Mouse (Mus musculus) liver, embryonic 11.5 days (tissue): Measurements from ENCODE around the gene Fgfr2. TPM values are rescaled to one million over a fixed set of nuclear protein-coding genes. Genes with fewer than 3 reads are reported as not detected.

ENCODE experiments used
- ATAC-seq: fragments of 200-750 bp; cut with Nextera tagmentation; replicated peaks from 2 replicates; pipeline ENCODE4 v1.8.0; 2017; ENCODE audit warnings: moderate number of reproducible peaks, mild to moderate bottlenecking, moderate TSS enrichment, moderate library complexity; ENCODE audit not compliant: low FRiP score
- DNase-seq: peaks from one replicate; pipeline ENCODE4 v3.0.0-alpha.2; 2017; ENCODE audit warnings: low spot score
- H3K27ac ChIP-seq: fragments of 300-500 bp; sonication (generic); 2 replicates; pipeline ENCODE4 v1.5.1; 2014; ENCODE audit warnings: mild to moderate bottlenecking, low read depth, low read length, control low read depth
- H3K27me3 ChIP-seq: fragments of 300-500 bp; sonication (generic); replicated peaks from 2 replicates; pipeline ENCODE4 v1.6.1; 2014; ENCODE audit warnings: low read length, mixed read lengths; ENCODE audit not compliant: control insufficient read depth, insufficient read depth
- H3K36me3 ChIP-seq: fragments of 300-500 bp; sonication (generic); 2 replicates; pipeline ENCODE4 v1.6.1; 2014; ENCODE audit warnings: mild to moderate bottlenecking, low read length, moderate library complexity, mixed read lengths; ENCODE audit not compliant: control insufficient read depth, insufficient read depth
- H3K4me1 ChIP-seq: fragments of 300-500 bp; sonication (generic); replicated peaks from 2 replicates; pipeline ENCODE4 v1.6.1; 2014; ENCODE audit warnings: low read length, mixed read lengths; ENCODE audit not compliant: control insufficient read depth, insufficient read depth
- H3K4me2 ChIP-seq: fragments of 300-500 bp; sonication (generic); 2 replicates; pipeline ENCODE4 v1.6.1; 2014; ENCODE audit warnings: mild to moderate bottlenecking, control low read depth, moderate library complexity
- H3K4me3 ChIP-seq: fragments of 300-500 bp; sonication (generic); 2 replicates; pipeline ENCODE4 v1.5.1; 2014; ENCODE audit warnings: low read depth, low read length, control low read depth
- H3K9ac ChIP-seq: fragments of 300-500 bp; sonication (generic); 2 replicates; pipeline ENCODE4 v1.6.1; 2014; ENCODE audit warnings: low read depth, low read length, control low read depth
- H3K9me3 ChIP-seq: fragments of 300-500 bp; sonication (generic); 2 replicates; pipeline ENCODE4 v1.6.1; 2016; ENCODE audit warnings: low read length, inconsistent platforms, mixed read lengths; ENCODE audit not compliant: control insufficient read depth
- WGBS: fragments of 180-500 bp; shearing (Covaris S2); extraction: QIAGEN DNeasy Blood & Tissue Kit; methylation state at CpG from one replicate; pipeline ENCODE4 v1.1.7; 2014; 5-methylcytosine and 5-hydroxymethylcytosine counted together
- polyA plus RNA-seq: library from polyadenylated mRNA; unstranded; fragments of >200 nt; fragmentation: Nextera tagmentation; extraction: Ambion mirVana; gene quantifications from 2 replicates; pipeline ENCODE4 v1.2.1, GENCODE M21; 2014

The Fgfr2 gene
- polyA plus RNA-seq, 1 experiment from 2014 or later = 32.6 TPM

DNA sequence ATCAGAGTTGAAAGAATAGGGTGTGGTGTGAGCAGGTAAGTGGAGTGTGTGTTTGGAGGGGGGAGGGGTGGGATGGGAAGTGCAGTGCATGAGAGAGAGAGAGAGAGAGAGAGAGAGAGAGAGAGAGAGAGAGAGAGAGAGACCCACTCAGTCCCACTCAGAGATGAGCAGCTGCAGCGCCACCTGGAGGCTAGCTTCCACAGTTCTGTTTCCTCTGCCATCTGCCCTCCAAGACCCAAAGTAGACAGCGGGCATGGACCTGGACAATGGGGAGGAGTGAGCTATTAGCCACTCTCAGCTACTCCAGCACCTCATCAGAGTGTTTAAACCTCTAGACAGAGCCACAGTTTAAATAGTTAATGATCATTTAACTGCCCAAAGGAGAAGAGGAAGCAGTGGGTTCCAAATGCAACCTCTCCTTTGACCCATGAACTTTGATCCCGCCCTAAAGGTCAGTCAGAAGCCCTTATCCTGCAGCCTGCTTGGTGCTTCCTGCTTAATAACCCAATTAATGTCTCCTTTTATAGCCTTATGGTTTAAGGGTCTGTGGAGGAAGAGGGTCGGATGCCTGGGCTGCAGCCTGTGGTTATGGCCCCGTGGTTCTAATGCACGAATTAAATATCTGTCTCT lies 1322.6 kb downstream of the Fgfr2 start:
- H3K36me3 ChIP-seq = no peaks in the 10 kb centered on the region
- no peak overlapping the region for H3K27ac ChIP-seq
- H3K4me3 ChIP-seq = no peak overlapping the region
- H3K4me1 ChIP-seq = no peaks in the 10 kb centered on the region
- H3K4me2 ChIP-seq = no peak overlapping the region
- H3K9me3 ChIP-seq = no peaks in the 10 kb centered on the region
- H3K9ac ChIP-seq = no peak overlapping the region
- ATAC-seq (no peak), DNase-seq (no peak)
- 60% methylated on average over 6 of the region's 6 CpGs for WGBS
- H3K27me3 ChIP-seq = no peaks in the 10 kb centered on the region

DNA sequence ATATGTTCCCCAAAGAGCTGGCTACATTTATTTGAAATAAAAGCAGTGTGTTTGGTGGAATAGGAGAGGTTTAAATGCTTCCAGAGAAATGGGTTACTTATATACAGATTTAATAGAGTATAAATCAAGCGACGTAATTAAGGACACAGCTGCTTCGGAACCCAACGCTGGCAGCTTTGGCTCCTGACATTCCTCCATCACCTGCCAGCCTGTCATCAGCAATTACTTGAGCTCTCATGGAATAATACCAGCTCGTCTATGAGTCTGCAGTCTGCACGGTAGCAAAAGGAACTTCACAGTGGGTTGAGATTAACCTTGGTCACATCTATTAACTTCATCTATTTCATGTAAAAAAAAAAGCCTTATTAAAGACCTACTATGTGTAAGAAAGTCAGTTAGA lies 1326.0 kb downstream of the Fgfr2 start:
- Histone ChIP-seq H3K27me3 (no peaks in the 10 kb centered on the region), H3K4me3 (no peak overlapping the region), H3K36me3 (no peaks in the 10 kb centered on the region), H3K4me1 (no peaks in the 10 kb centered on the region), H3K9ac (no peak overlapping the region), H3K9me3 (no peaks in the 10 kb centered on the region), H3K4me2 (no peak overlapping the region), H3K27ac (no peak overlapping the region)
- ATAC-seq = no peak
- 63% methylated on average over 6 of the region's 6 CpGs for WGBS
- DNase-seq = no peak

DNA sequence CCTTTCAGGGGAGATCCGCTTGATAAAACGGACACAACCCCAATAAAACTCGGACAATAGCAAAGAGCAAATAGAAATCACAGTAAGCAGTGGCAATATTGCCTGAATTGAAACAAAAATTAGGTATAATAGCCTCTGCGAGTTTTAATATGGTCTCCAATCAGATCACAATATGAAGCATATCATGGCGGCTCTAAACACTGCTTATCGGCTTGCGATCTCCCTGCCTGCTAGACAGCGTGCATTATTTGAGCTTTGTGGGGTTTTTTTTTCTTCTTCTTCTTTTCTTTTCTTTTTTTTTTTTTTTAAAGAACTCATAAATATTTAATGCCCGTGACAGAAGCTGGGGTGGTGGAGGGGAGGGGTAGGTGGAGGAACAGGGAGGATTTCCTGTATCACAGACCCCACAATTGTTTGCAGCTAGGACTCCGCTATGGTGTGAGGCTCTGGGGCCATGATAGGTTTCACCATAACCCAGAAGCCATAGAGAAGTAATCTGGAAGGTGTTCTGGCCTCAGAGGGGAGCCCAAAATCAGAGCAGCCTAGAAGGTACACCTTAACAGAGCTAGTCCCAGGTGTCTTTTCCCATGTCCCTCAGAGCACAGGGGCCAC lies 1334.4 kb downstream of the Fgfr2 start:
- Histone ChIP-seq H3K4me1 (no peaks in the 10 kb centered on the region), H3K9ac (no peak overlapping the region), H3K27me3 (no peaks in the 10 kb centered on the region), H3K9me3 (no peaks in the 10 kb centered on the region), H3K27ac (no peak overlapping the region), H3K4me2 (no peak overlapping the region), H3K36me3 (no peaks in the 10 kb centered on the region), H3K4me3 (no peak overlapping the region)
- ATAC-seq = no peak
- 78% methylated on average over 10 of the region's 10 CpGs for WGBS
- no peak for DNase-seq

DNA sequence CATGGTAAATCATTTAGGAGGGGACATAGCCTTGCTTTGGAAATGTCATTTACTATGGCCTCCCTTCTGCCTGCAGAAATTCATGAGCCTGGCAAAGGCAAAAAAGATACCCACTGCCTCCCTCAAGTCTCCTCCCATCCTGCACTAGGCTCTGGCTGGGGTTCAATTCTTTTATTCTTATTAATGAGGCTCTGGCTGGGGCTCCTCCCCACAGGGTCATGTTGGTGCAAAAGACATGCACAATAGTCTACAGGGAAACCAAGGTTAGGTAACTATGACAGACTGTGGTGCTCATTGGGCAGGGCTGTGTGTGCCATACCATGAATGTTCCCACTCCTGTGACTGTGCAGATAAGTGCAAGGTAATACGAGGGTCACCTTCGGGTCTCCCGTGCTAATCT lies 1337.4 kb downstream of the Fgfr2 start:
- Histone ChIP-seq H3K4me3 (no peak overlapping the region), H3K4me2 (no peak overlapping the region), H3K9me3 (no peaks in the 10 kb centered on the region), H3K27me3 (no peaks in the 10 kb centered on the region), H3K9ac (no peak overlapping the region), H3K27ac (no peak overlapping the region), H3K36me3 (no peaks in the 10 kb centered on the region), H3K4me1 (no peaks in the 10 kb centered on the region)
- 76% methylated on average over 3 of the region's 3 CpGs for WGBS
- DNase-seq = no peak
- ATAC-seq = no peak

DNA sequence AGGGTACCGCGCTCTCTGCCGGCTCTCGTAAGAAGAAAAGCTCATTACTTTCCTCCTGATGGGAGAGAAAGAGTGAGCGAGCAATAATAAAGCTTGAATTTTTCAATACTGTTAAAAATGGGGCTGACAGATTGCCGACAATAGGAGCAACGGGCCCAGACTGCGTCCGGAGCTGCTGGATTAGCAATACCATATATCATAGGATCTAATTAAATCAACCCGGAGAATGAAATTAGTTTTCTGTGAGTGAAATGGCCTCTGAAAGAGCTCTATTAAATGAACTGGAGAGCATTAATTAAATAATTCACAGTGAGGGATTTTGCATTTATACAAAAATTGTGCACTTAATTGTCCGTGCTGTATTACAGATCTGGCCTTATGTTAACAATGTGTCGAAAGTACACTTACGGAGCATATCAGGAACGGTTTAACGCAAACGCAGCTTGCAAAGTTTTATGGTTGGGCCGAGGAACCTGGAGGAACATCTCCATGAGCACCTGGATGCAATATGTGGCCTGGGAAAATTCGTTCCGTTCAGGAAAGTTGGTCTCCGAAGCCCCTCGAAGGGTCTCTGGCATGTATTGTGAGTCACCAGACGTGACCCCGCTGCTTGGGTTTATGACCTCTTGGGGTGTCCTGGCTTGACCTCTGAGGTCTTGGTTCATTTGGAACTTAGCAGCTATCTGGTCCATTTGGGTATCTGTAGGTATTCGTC lies 1344.7 kb downstream of the Fgfr2 start:
- Histone ChIP-seq H3K9ac (no peak overlapping the region), H3K27ac (no peak overlapping the region), H3K9me3 (no peaks in the 10 kb centered on the region), H3K27me3 (no peaks in the 10 kb centered on the region), H3K36me3 (no peaks in the 10 kb centered on the region), H3K4me1 (no peaks in the 10 kb centered on the region), H3K4me3 (no peak overlapping the region), H3K4me2 (no peak overlapping the region)
- 78% methylated on average over 24 of the region's 24 CpGs for WGBS
- ATAC-seq (no peak), DNase-seq (no peak)

DNA sequence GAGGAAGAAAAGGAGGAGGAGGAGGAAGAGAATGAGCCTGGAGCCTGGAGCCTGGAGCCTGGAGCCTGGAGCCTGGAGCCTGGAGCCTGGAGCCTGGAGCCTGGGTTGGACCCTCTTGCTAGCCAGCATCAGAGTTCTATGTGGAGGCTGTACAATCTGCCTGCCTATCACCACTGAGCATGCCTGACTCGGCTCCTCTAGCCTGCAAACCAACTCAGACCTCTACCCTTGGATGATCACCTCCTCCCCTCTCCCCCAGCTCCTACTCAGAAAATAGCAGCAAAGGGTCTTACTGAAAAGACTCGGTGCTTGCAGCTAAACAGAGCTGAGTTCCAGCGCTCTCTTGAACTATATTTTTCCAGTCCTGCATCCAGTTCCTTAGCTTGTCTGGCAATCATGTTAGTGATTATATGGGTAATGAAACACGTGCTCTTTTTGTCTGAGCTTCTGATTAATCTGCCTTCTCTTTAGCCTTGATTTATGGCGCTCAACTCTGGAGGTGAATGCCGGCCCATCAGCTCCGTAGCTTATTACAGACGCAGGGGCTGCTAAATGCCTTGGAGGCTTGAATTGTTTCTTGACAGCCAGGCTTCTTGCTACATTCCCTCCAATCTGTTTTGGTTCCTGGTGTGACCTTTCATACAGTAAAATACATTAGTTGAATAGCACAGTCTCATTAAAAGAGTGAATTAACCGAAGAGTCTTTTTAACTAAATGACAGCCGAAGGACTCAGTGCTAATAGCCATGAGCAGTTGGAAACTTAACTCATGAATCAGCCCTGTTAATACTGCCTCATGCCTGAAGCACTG lies 1345.5 kb downstream of the Fgfr2 start:
- H3K27me3 ChIP-seq = no peaks in the 10 kb centered on the region
- no peak overlapping the region for H3K9ac ChIP-seq
- H3K4me2 ChIP-seq = no peak overlapping the region
- ATAC-seq = no peak
- no peak overlapping the region for H3K27ac ChIP-seq
- no peak for DNase-seq
- no peaks in the 10 kb centered on the region for H3K36me3 ChIP-seq
- 53% methylated on average over 10 of the region's 10 CpGs for WGBS
- H3K4me1 ChIP-seq = no peaks in the 10 kb centered on the region
- no peaks in the 10 kb centered on the region for H3K9me3 ChIP-seq
- H3K4me3 ChIP-seq = no peak overlapping the region

DNA sequence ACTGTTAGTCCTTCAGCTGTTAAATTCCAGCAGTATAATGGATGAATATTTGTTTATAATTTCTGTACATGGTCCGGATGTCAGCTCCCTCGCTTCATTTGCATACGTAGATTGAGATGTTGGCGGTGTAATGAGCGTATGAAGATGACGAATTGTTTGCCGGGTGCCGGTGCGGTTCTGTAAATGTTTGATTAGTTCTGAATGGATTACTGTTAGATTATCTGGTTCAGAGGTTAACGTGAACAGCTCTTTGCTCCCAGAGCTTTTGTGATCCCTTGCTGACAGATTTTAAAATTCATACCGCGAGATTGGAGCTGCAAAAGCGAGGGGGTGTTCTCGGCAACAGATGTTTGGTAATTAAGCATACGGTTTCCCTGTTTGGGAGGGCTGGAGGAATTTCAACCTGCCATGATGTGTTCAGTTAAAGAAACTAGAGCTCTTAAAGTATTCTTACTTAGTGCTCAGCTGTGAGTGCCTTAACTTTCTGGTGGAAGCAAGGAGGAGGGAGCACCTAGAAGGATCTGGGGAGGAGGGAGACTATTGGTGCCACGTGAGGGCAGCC lies 1346.9 kb downstream of the Fgfr2 start:
- no peaks in the 10 kb centered on the region for H3K27me3 ChIP-seq
- no peaks in the 10 kb centered on the region for H3K36me3 ChIP-seq
- no peak overlapping the region for H3K4me3 ChIP-seq
- ATAC-seq (no peak), DNase-seq (no peak)
- H3K4me1 ChIP-seq = no peaks in the 10 kb centered on the region
- H3K9me3 ChIP-seq = no peaks in the 10 kb centered on the region
- no peak overlapping the region for H3K27ac ChIP-seq
- H3K4me2 ChIP-seq = no peak overlapping the region
- 67% methylated on average over 16 of the region's 16 CpGs for WGBS
- H3K9ac ChIP-seq = no peak overlapping the region

DNA sequence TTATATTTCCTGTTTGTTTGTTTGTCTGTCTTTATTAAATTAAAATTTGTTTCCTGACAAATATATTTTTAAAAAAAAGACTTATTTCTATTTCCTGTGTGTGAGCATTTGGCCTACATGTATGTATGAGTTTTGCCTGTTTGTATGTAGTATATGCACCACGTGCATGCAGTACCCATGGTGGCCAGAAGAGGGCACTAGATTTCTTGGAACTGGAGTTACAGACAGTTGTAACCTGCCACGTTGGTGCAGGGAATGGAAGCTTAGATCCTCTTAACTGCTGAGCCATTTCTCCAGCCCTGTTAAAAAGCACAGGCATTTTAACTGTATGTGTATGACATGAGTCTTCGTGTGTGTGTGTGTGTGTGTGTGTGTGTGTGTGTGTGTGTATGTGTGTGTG lies 1365.2 kb downstream of the Fgfr2 start:
- Histone ChIP-seq H3K27me3 (no peaks in the 10 kb centered on the region), H3K4me2 (no peak overlapping the region), H3K9me3 (peaks cover 2% of the 10 kb centered on the region; the same call in 1 of the 2 replicates), H3K27ac (no peak overlapping the region), H3K4me1 (no peaks in the 10 kb centered on the region), H3K4me3 (no peak overlapping the region), H3K9ac (no peak overlapping the region), H3K36me3 (no peaks in the 10 kb centered on the region)
- ATAC-seq (no peak), DNase-seq (no peak)
- 84% methylated on average over 3 of the region's 3 CpGs for WGBS
